Comparison of ENCODE assay signal across 8 mouse cellular contexts in genomic region chr5:142823096-142824062, GRCm38 (mm10). TPM values are rescaled to one million over a fixed set of nuclear protein-coding genes. Genes with fewer than 3 reads are reported as not detected.
DNase-seq lines count a peak whose midpoint lies in the region; ATAC-seq and TF ChIP-seq lines count a peak whose summit lies in the region.

No protein-coding gene starts in this region.

- peak; percentile 98 for DNase-seq in 3134 (ENCODE audit: extremely low read depth, insufficient read length, low spot score)
- DNase-seq in liver, adult 2 months (ENCODE audit: extremely low read depth, low read depth, low spot score): peak; percentile 88
- DNase-seq in testis, postnatal 14 days (ENCODE audit: low spot score): peak; percentile 85

- H3K27ac ChIP-seq in bone marrow, adult 2 months (ENCODE audit: control insufficient read depth, insufficient read depth, low read depth, low read length, poor library complexity): no peak overlapping the region
- H3K27ac ChIP-seq in heart, embryonic 11.5 days (ENCODE audit: low read depth, low read length): peak overlapping the region; percentile 100
- H3K27ac ChIP-seq in kidney, embryonic 15.5 days: peak overlapping the region; percentile 100
- peak overlapping the region; percentile 93 for H3K27ac ChIP-seq in liver, adult 2 months (replicated peaks; ENCODE audit: insufficient read depth, low read depth, low read length)

- peak overlapping the region; percentile 19 for H3K4me3 ChIP-seq in bone marrow, adult 2 months (replicated peaks; ENCODE audit: control insufficient read depth, low read depth, low read length)
- H3K4me3 ChIP-seq in erythroblast, embryonic 14.5 days (replicated peaks): peak overlapping the region; percentile 2
- peak overlapping the region; percentile 97 for H3K4me3 ChIP-seq in heart, embryonic 11.5 days (ENCODE audit: low read depth, low read length)
- H3K4me3 ChIP-seq in kidney, embryonic 15.5 days (replicated peaks): peak overlapping the region; percentile 95
- H3K4me3 ChIP-seq in liver, adult 2 months (ENCODE audit: insufficient read depth, low read depth, low read length): peak overlapping the region; percentile 76

- 23% methylated on average over 31 of the region's 31 CpGs for WGBS in bone marrow, adult 2 months
- 6% methylated on average over 31 of the region's 31 CpGs for whole genome bisulfite sequencing in heart, embryonic 11.5 days (ENCODE audit: insufficient replicate concordance)
- 8% methylated on average over 31 of the region's 31 CpGs for WGBS in kidney, embryonic 15.5 days
- 13% methylated on average over 31 of the region's 31 CpGs for whole genome bisulfite sequencing in liver, adult 2 months

- H3K4me1 ChIP-seq in bone marrow, adult 2 months (ENCODE audit: control insufficient read depth, insufficient read depth, low read length): no peaks in the 10 kb centered on the region
- H3K4me1 ChIP-seq in erythroblast, embryonic 14.5 days (ENCODE audit: control insufficient read depth): peaks cover 5% of the 10 kb centered on the region
- peaks cover 17% of the 10 kb centered on the region for H3K4me1 ChIP-seq in heart, embryonic 11.5 days (ENCODE audit: control insufficient read depth, insufficient read depth, low read length)
- peaks cover 40% of the 10 kb centered on the region for H3K4me1 ChIP-seq in kidney, embryonic 15.5 days
- H3K4me1 ChIP-seq in liver, adult 2 months (ENCODE audit: control insufficient read depth, insufficient read depth, low read length): peaks cover 6% of the 10 kb centered on the region

- peaks cover 83% of the 10 kb centered on the region for H3K27me3 ChIP-seq in erythroblast, embryonic 14.5 days (ENCODE audit: control insufficient read depth)
- H3K27me3 ChIP-seq in heart, embryonic 11.5 days (ENCODE audit: control insufficient read depth, insufficient read depth, low read length): no peaks in the 10 kb centered on the region
- H3K27me3 ChIP-seq in kidney, embryonic 15.5 days: no peaks in the 10 kb centered on the region
- H3K27me3 ChIP-seq in liver, adult 2 months (ENCODE audit: control insufficient read depth, insufficient read depth, low read length): no peaks in the 10 kb centered on the region

- H3K9me3 ChIP-seq in erythroblast, embryonic 14.5 days (ENCODE audit: control insufficient read depth, low read length): peaks cover 21% of the 10 kb centered on the region; the same call in 1 of the 2 replicates
- H3K9me3 ChIP-seq in heart, embryonic 11.5 days (replicated peaks; ENCODE audit: control insufficient read depth, low read length): no peaks in the 10 kb centered on the region
- no peaks in the 10 kb centered on the region for H3K9me3 ChIP-seq in kidney, embryonic 15.5 days (replicated peaks)

- no peaks in the 10 kb centered on the region for H3K79me2 ChIP-seq in liver, adult 2 months (ENCODE audit: control insufficient read depth, insufficient read depth, low read length)

- TF ChIP-seq CTCF in bone marrow, adult 2 months (IDR thresholded peaks at IDR 0.05; ENCODE audit: control insufficient read depth, insufficient read depth, low read length): no peak
- TF ChIP-seq CTCF in liver, adult 2 months (IDR thresholded peaks at IDR 0.05; ENCODE audit: low read depth, low read length): no peak

- no peaks in the 10 kb centered on the region for H3K36me3 ChIP-seq in erythroblast, embryonic 14.5 days (ENCODE audit: control insufficient read depth)
- no peaks in the 10 kb centered on the region for H3K36me3 ChIP-seq in heart, embryonic 11.5 days (ENCODE audit: control insufficient read depth, insufficient read depth, low read length)
- no peaks in the 10 kb centered on the region for H3K36me3 ChIP-seq in kidney, embryonic 15.5 days
- no peaks in the 10 kb centered on the region for H3K36me3 ChIP-seq in liver, adult 2 months (ENCODE audit: control insufficient read depth, insufficient read depth, low read length)

- H3K4me2 ChIP-seq in heart, embryonic 11.5 days: peak overlapping the region; percentile 80
- H3K4me2 ChIP-seq in kidney, embryonic 15.5 days: peak overlapping the region; percentile 80

- ATAC-seq in heart, embryonic 11.5 days (replicated peaks; ENCODE audit: insufficient number of reproducible peaks, low FRiP score, low TSS enrichment): peak; percentile 72
- ATAC-seq in kidney, embryonic 15.5 days (replicated peaks; ENCODE audit: low FRiP score): peak; percentile 71
- 0 out of 2 replicates have a peak, but pooled peaks have one; percentile 20 for ATAC-seq in monocyte, adult 5-6 weeks (replicated peaks; ENCODE audit: insufficient number of reproducible peaks, low FRiP score, low TSS enrichment, poor library complexity, severe bottlenecking)

- H3K9ac ChIP-seq in heart, embryonic 11.5 days (ENCODE audit: low read depth, low read length): peak overlapping the region; percentile 100
- H3K9ac ChIP-seq in kidney, embryonic 15.5 days: peak overlapping the region; percentile 90
- H3K9ac ChIP-seq in liver, adult 2 months (ENCODE audit: low read depth, low read length): peak overlapping the region; percentile 83

- TF ChIP-seq POLR2A in bone marrow, adult 2 months (IDR thresholded peaks at IDR 0.05; ENCODE audit: borderline replicate concordance, control insufficient read depth, low read depth, low read length): no peak; the same call in 1 of the 2 replicates
- TF ChIP-seq POLR2A in liver, adult 2 months (IDR thresholded peaks at IDR 0.05; ENCODE audit: extremely low read depth, insufficient read depth, low read length): peak; percentile 94

RNA-seq across cellular contexts. Expression of gene Tnrc18, which starts 5.9 kb away (rescaled TPM):
- 24.3 and 57.5 TPM in 2 replicates for polyA plus RNA-seq in bone marrow, adult 2 months (2011; ENCODE audit: insufficient read depth, insufficient read length, low replicate concordance, missing spikeins)
- polyA plus RNA-seq in erythroblast, embryonic 14.5 days (2012): 0.97 and 1.5 TPM in 2 replicates
- polyA plus RNA-seq in heart, embryonic 11.5 days (2014; fragmentation: Nextera tagmentation; extraction: Ambion mirVana): 23.5 and 24.4 TPM in 2 replicates
- polyA plus RNA-seq in kidney, embryonic 15.5 days (2015; fragmentation: Nextera tagmentation; extraction: Ambion mirVana): 21.6 and 28.1 TPM in 2 replicates
- 4.0 and 9.0 TPM in 2 replicates for total RNA-seq in liver, adult 2 months (2014; rRNA removed)
- polyA plus RNA-seq in liver, adult 2 months (2012; rRNA removed): 14.5 and 17.8 TPM in 2 replicates
- 10.9 to 48.5 TPM (median 22.5 TPM) in 3 replicates for total RNA-seq in monocyte, adult 5-6 weeks (2017)

Comparison
In these comparisons a context has a peak if more than half of its experiments do, and no peak if none do; other contexts are left out.
1. H3K4me3 ChIP-seq: peak in every context shown above with its lines; median percentile 97 in heart, embryonic 11.5 days; 95 in kidney, embryonic 15.5 days; 76 in liver, adult 2 months; 19 in bone marrow, adult 2 months; 2 in erythroblast, embryonic 14.5 days.
2. ATAC-seq: peak in every context shown above with its lines; median percentile 72 in heart, embryonic 11.5 days; 71 in kidney, embryonic 15.5 days; 20 in monocyte, adult 5-6 weeks.